Mouse (Mus musculus) B cell, adult 67 days (primary cell): ENCODE measurements around the gene Adipor1. TPM values are rescaled to one million over a fixed set of nuclear protein-coding genes. Genes with fewer than 3 reads are reported as not detected.

ENCODE experiments used
- total RNA-seq, 2 experiments: library from RNA; stranded (reverse); gene quantifications; 4 replicates each; pipeline ENCODE4 v1.2.4; 2023

Adipor1 gene
- total RNA-seq: 10 to 100 TPM; 72.1 to 76.9 TPM

GRCm38 (mm10) chr1:134415168-134415831 lies at the start of gene Adipor1:
Gene Adipor1 (plus strand): TSS chr1:134415378.

GRCm38 (mm10) chr1:134385666-134386065 lies 29.5 kb upstream of the Adipor1 start, which contains the start of gene 4933406M09Rik:
Gene 4933406M09Rik (plus strand): TSS chr1:134385940.

GRCm38 (mm10) chr1:134405509-134406413 lies 9.4 kb upstream of the Adipor1 start, which contains the start of gene Cyb5r1:
Gene Cyb5r1 (plus strand): TSS chr1:134405559.

GRCm38 (mm10) chr1:134454904-134455824 lies 40.0 kb downstream of the Adipor1 start, which contains the start of gene Klhl12:
Gene Klhl12 (plus strand): TSS chr1:134455531.

Other genes starting within 250 kb of the Adipor1 start
- not detected for gene Chil1, start 233.2 kb upstream of the Adipor1 start, total RNA-seq
- gene Mybph, start 221.9 kb upstream of the Adipor1 start, total RNA-seq: not detected
- not detected for gene Adora1, start 179.9 kb upstream of the Adipor1 start, total RNA-seq
- gene Myog, start 125.4 kb upstream of the Adipor1 start, total RNA-seq: not detected
- gene Ppfia4, start 82.5 kb upstream of the Adipor1 start, total RNA-seq: under 1 TPM; 0.52 to 0.71 TPM
- 10 to 100 TPM; 74.1 to 76.0 TPM for gene Tmem183a, start 53.4 kb upstream of the Adipor1 start, total RNA-seq
- not detected for gene 4933406M09Rik, start 29.4 kb upstream of the Adipor1 start, total RNA-seq
- 10 to 100 TPM in 1 of 2 experiments, 1 to 10 TPM in 1; 7.0 to 11.1 TPM for gene Cyb5r1, start 9.8 kb upstream of the Adipor1 start, total RNA-seq
- 10 to 100 TPM; 34.0 to 42.7 TPM for gene Klhl12, start 40.2 kb downstream of the Adipor1 start, total RNA-seq
- gene Rabif, start 79.3 kb downstream of the Adipor1 start, total RNA-seq: 10 to 100 TPM; 23.6 to 26.5 TPM
- not detected for gene Mgat4e, start 134.3 kb downstream of the Adipor1 start, total RNA-seq
- gene Kdm5b, start 144.8 kb downstream of the Adipor1 start, total RNA-seq: 10 to 100 TPM; 44.8 to 45.4 TPM
- not detected for gene Syt2, start 231.3 kb downstream of the Adipor1 start, total RNA-seq